Mouse (Mus musculus) MEL-GATA-1-ER (cell line): ENCODE results near the gene Olfr735.

ENCODE experiments used
- DNase-seq: peaks from one replicate; pipeline ENCODE4 v3.0.0-alpha.2; 2012; ENCODE audit warnings: low read depth; ENCODE audit errors: extremely low read depth

The Olfr735 gene

GRCm38 (mm10) chr14:50348796-50349195, at the start of gene Olfr735:
Gene Olfr735 (minus strand): TSS chr14:50348872.
- DNase-seq: no peak

- DNase-seq: no peak
Observed at GRCm38 (mm10) chr14:50380863-50381262, 32.2 kb upstream of the Olfr735 start, which contains the start of gene Olfr736. Gene Olfr736 (plus strand): TSS chr14:50381163.

GRCm38 (mm10) chr14:50363561-50363960, 14.9 kb upstream of the Olfr735 start:
- no peak for DNase-seq

- no peak for DNase-seq
Observed at GRCm38 (mm10) chr14:50360480-50360879, 11.8 kb upstream of the Olfr735 start.

GRCm38 (mm10) chr14:50357593-50357992, 8.9 kb upstream of the Olfr735 start, which contains the start of gene Tlr11:
Gene Tlr11 (plus strand): TSS chr14:50357914.
- DNase-seq: no peak

- DNase-seq: no peak
Observed at GRCm38 (mm10) chr14:50356725-50357124, 8.1 kb upstream of the Olfr735 start.

GRCm38 (mm10) chr14:50352438-50352837, 3.8 kb upstream of the Olfr735 start:
- DNase-seq: peak; percentile 6

- DNase-seq: no peak
Observed at GRCm38 (mm10) chr14:50326661-50327060, 22.0 kb downstream of the Olfr735 start, which contains the start of gene Olfr734. Gene Olfr734 (minus strand): TSS chr14:50326761.

GRCm38 (mm10) chr14:50301422-50301821, 47.2 kb downstream of the Olfr735 start, which contains the start of gene Olfr733:
Gene Olfr733 (minus strand): TSS chr14:50301522.
- no peak for DNase-seq
